Mouse (Mus musculus) limb, embryonic 11.5 days (tissue): ENCODE data around the gene Iqcf5. TPM values are rescaled to one million over a fixed set of nuclear protein-coding genes. Genes with fewer than 3 reads are reported as not detected.

Experiments used
- ATAC-seq: fragments of 200-750 bp; cut with Nextera tagmentation; 2 replicates; pipeline ENCODE4 v1.8.0; 2017; ENCODE audit warnings: low read depth; ENCODE audit not compliant: insufficient number of reproducible peaks, low FRiP score, low TSS enrichment
- DNase-seq: peaks from one replicate; pipeline ENCODE4 v3.0.0-alpha.2; 2015; ENCODE audit warnings: low spot score
- H3K27ac ChIP-seq: fragments of 300-500 bp; sonication (generic); replicated peaks from 2 replicates; pipeline ENCODE4 v1.5.1; 2014; ENCODE audit warnings: low read depth, mild to moderate bottlenecking, low read length
- H3K27me3 ChIP-seq: fragments of 300-500 bp; sonication (generic); 2 replicates; pipeline ENCODE4 v1.6.1; 2014; ENCODE audit warnings: mild to moderate bottlenecking, low read length, mixed read lengths; ENCODE audit not compliant: control insufficient read depth, insufficient read depth
- H3K36me3 ChIP-seq: fragments of 300-500 bp; sonication (generic); 2 replicates; pipeline ENCODE4 v1.6.1; 2014; ENCODE audit warnings: mild to moderate bottlenecking, low read length, moderate library complexity, mixed read lengths; ENCODE audit not compliant: control insufficient read depth, insufficient read depth
- H3K4me1 ChIP-seq: fragments of 300-500 bp; sonication (generic); 2 replicates; pipeline ENCODE4 v1.6.1; 2014; ENCODE audit warnings: low read length, mixed read lengths; ENCODE audit not compliant: control insufficient read depth, insufficient read depth
- H3K4me2 ChIP-seq: fragments of 300-500 bp; sonication (generic); 2 replicates; pipeline ENCODE4 v1.6.1; 2014; ENCODE audit warnings: low read depth, mild to moderate bottlenecking, moderate library complexity; ENCODE audit not compliant: severe bottlenecking
- H3K4me3 ChIP-seq: fragments of 300-500 bp; sonication (generic); 2 replicates; pipeline ENCODE4 v1.5.1; 2014; ENCODE audit warnings: low read depth, low read length
- H3K9ac ChIP-seq: fragments of 300-500 bp; sonication (generic); 2 replicates; pipeline ENCODE4 v1.6.1; 2014; ENCODE audit warnings: mild to moderate bottlenecking, low read length
- H3K9me3 ChIP-seq: fragments of 300-500 bp; sonication (generic); 2 replicates; pipeline ENCODE4 v1.6.1; 2016; ENCODE audit warnings: low read length; ENCODE audit not compliant: control insufficient read depth
- WGBS: fragments of 180-500 bp; shearing (Covaris S2); extraction: QIAGEN DNeasy Blood & Tissue Kit; methylation state at CpG from one replicate; pipeline ENCODE4 v1.1.7; 2014; 5-methylcytosine and 5-hydroxymethylcytosine counted together
- polyA plus RNA-seq: library from polyadenylated mRNA; unstranded; fragments of >200 nt; fragmentation: Nextera tagmentation; extraction: Ambion mirVana; gene quantifications from 2 replicates; pipeline ENCODE4 v1.2.1, GENCODE M21; 2014

Iqcf5 gene
- polyA plus RNA-seq = not detected in 2 replicates

- 92% methylated on average over 4 of the region's 4 CpGs for WGBS
- H3K27ac ChIP-seq = no peak within 1 kb of the TSS
- no peak within 1 kb of the TSS for H3K9ac ChIP-seq
- no peak within 1 kb of the TSS for H3K4me2 ChIP-seq
- DNase-seq = no peak
- H3K36me3 ChIP-seq = no peaks in the 10 kb centered on the region
- no peaks in the 10 kb centered on the region for H3K27me3 ChIP-seq
- H3K4me3 ChIP-seq = no peak within 1 kb of the TSS
- H3K4me1 ChIP-seq = no peaks in the 10 kb centered on the region
- no peaks in the 10 kb centered on the region for H3K9me3 ChIP-seq
- ATAC-seq = no peak
Observed at GRCm38 (mm10) chr9:106514273-106514672, at the start of gene Iqcf5. Gene Iqcf5 (plus strand): TSS chr9:106514573.

DNA sequence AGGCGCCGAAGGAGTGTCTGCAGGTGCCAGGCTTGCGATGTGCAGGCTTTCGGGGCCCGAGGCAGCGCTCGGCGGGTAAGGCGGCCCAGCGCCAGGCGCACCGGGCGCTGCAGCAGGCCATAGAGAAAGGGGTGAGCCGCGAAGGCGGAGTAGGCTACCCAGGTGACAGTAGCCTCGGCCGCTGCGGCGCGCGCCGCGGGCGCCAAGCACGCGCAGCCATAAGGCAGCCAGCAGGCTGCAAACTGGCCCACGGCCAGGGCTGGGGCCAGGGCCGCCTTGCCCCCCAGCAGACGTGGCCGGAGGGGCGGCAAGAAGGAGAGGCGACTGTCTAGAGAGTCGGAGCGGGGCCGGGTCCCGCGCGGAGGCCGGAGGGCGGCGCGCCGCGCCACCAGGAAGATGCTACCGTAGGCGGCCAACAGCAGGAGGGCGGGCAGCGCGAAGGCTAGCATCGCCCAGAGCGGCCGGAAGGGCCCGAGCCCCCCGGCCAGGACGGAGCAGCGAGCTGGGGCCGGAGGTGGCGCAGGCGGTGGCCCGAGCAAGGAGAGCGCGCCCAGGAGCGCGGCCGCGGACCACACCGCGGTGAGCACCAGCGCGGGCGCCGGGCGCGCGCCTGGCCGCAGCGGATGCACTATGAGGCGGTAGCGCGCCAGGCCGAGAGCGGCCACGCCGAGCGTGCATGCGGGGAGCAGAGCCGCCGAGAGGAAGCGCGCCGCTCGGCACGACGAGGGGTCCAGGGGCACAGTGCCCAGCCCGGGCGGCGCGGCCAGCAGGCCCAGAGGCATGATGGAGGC lies 49.4 kb upstream of the Iqcf5 start:
- 1% methylated on average over 90 of the region's 99 CpGs for WGBS

GRCm38 (mm10) chr9:106465571-106466200 lies 48.7 kb upstream of the Iqcf5 start, which contains the start of gene Gpr62:
Gene Gpr62 (minus strand): TSS chr9:106465938.
- WGBS = 29% methylated on average over 26 of the region's 26 CpGs
- Histone ChIP-seq H3K4me2 (peak within 1 kb of the TSS; percentile 98), H3K36me3 (peaks cover 8% of the 10 kb centered on the region), H3K9ac (peak within 1 kb of the TSS; percentile 83), H3K27ac (peak within 1 kb of the TSS; percentile 51; the same call in 1 of the 2 replicates), H3K27me3 (no peaks in the 10 kb centered on the region), H3K4me1 (peaks cover 11% of the 10 kb centered on the region; the same call in 1 of the 2 replicates), H3K4me3 (peak within 1 kb of the TSS; percentile 49), H3K9me3 (no peaks in the 10 kb centered on the region)
- ATAC-seq (0 out of 2 replicates have a peak, but pooled peaks have one; percentile 5), DNase-seq (no peak)

More for the DNA sequence above, 49.4 kb upstream of the Iqcf5 start:
- Histone ChIP-seq H3K27me3 (no peaks in the 10 kb centered on the region), H3K4me1 (peaks cover 13% of the 10 kb centered on the region), H3K36me3 (peaks cover 10% of the 10 kb centered on the region), H3K4me3 (peak overlapping the region; percentile 49), H3K4me2 (peak overlapping the region; percentile 98), H3K9ac (peak overlapping the region; percentile 83), H3K9me3 (no peaks in the 10 kb centered on the region), H3K27ac (peak overlapping the region; percentile 51; the same call in 1 of the 2 replicates)
- peak; percentile 63 for ATAC-seq
- peak; percentile 77 for DNase-seq

GRCm38 (mm10) chr9:106466721-106467120 lies 47.7 kb upstream of the Iqcf5 start:
- no peak overlapping the region for H3K9ac ChIP-seq
- 90% methylated on average over 6 of the region's 6 CpGs for WGBS
- H3K27ac ChIP-seq = no peak overlapping the region
- DNase-seq (no peak), ATAC-seq (no peak)
- H3K36me3 ChIP-seq = peaks cover 7% of the 10 kb centered on the region
- H3K27me3 ChIP-seq = no peaks in the 10 kb centered on the region
- no peak overlapping the region for H3K4me2 ChIP-seq
- H3K9me3 ChIP-seq = no peaks in the 10 kb centered on the region
- no peak overlapping the region for H3K4me3 ChIP-seq
- H3K4me1 ChIP-seq = peaks cover 11% of the 10 kb centered on the region; the same call in 1 of the 2 replicates

- H3K4me1 ChIP-seq = peaks cover 11% of the 10 kb centered on the region; the same call in 1 of the 2 replicates
- H3K36me3 ChIP-seq = peaks cover 4% of the 10 kb centered on the region
- H3K4me2 ChIP-seq = no peak overlapping the region
- H3K4me3 ChIP-seq = no peak overlapping the region
- 91% methylated on average over 7 of the region's 7 CpGs for WGBS
- DNase-seq = no peak
- H3K9ac ChIP-seq = no peak overlapping the region
- no peak for ATAC-seq
- H3K27me3 ChIP-seq = no peaks in the 10 kb centered on the region
- H3K27ac ChIP-seq = no peak overlapping the region
- H3K9me3 ChIP-seq = no peaks in the 10 kb centered on the region
Observed at GRCm38 (mm10) chr9:106467746-106468145, 46.6 kb upstream of the Iqcf5 start.

- no peak overlapping the region for H3K27ac ChIP-seq
- H3K9me3 ChIP-seq = no peaks in the 10 kb centered on the region
- H3K36me3 ChIP-seq = no peaks in the 10 kb centered on the region
- 63% methylated on average over 6 of the region's 6 CpGs for WGBS
- no peaks in the 10 kb centered on the region for H3K27me3 ChIP-seq
- H3K9ac ChIP-seq = no peak overlapping the region
- ATAC-seq (no peak), DNase-seq (no peak)
- H3K4me2 ChIP-seq = no peak overlapping the region
- peaks cover 11% of the 10 kb centered on the region; the same call in 1 of the 2 replicates for H3K4me1 ChIP-seq
- no peak overlapping the region for H3K4me3 ChIP-seq
Observed at GRCm38 (mm10) chr9:106469317-106469716, 45.1 kb upstream of the Iqcf5 start.

GRCm38 (mm10) chr9:106469776-106470175 lies 44.6 kb upstream of the Iqcf5 start:
- H3K4me3 ChIP-seq = no peak overlapping the region

GRCm38 (mm10) chr9:106470991-106471750 lies 43.2 kb upstream of the Iqcf5 start:
- Histone ChIP-seq H3K27ac (no peak overlapping the region), H3K9me3 (no peaks in the 10 kb centered on the region), H3K36me3 (no peaks in the 10 kb centered on the region), H3K9ac (no peak overlapping the region), H3K4me1 (peaks cover 3% of the 10 kb centered on the region), H3K4me2 (peak overlapping the region; percentile 18; the same call in 1 of the 2 replicates), H3K27me3 (no peaks in the 10 kb centered on the region), H3K4me3 (no peak overlapping the region)
- 67% methylated on average over 14 of the region's 14 CpGs for WGBS
- ATAC-seq = no peak
- no peak for DNase-seq

More at GRCm38 (mm10) chr9:106469776-106470175, 44.6 kb upstream of the Iqcf5 start:
- ATAC-seq (no peak), DNase-seq (no peak)
- Histone ChIP-seq H3K36me3 (no peaks in the 10 kb centered on the region), H3K4me1 (peaks cover 8% of the 10 kb centered on the region; the same call in 1 of the 2 replicates), H3K4me2 (no peak overlapping the region), H3K9me3 (no peaks in the 10 kb centered on the region), H3K27me3 (no peaks in the 10 kb centered on the region), H3K9ac (no peak overlapping the region), H3K27ac (no peak overlapping the region)
- WGBS = 78% methylated on average over 9 of the region's 9 CpGs
